Mouse (Mus musculus) megakaryocyte, embryonic 14.5 days (primary cell): ENCODE results near the gene Zscan4-ps2.
"Not testable (repeated sequence)": the region's sequence is repeated elsewhere in the genome, so short reads cannot be mapped to it uniquely, and the experiment has no call there.

ENCODE experiments used
- FLI1 ChIP-seq: IDR thresholded peaks from 2 replicates; pipeline ENCODE4 v1.6.1; 2012; ENCODE audit warnings: low read length, inconsistent platforms, mixed read lengths
- GATA1 ChIP-seq: IDR thresholded peaks from 3 replicates; pipeline ENCODE4 v1.6.1; 2012; ENCODE audit warnings: mixed read lengths, low read length, inconsistent platforms, borderline replicate concordance

DNA sequence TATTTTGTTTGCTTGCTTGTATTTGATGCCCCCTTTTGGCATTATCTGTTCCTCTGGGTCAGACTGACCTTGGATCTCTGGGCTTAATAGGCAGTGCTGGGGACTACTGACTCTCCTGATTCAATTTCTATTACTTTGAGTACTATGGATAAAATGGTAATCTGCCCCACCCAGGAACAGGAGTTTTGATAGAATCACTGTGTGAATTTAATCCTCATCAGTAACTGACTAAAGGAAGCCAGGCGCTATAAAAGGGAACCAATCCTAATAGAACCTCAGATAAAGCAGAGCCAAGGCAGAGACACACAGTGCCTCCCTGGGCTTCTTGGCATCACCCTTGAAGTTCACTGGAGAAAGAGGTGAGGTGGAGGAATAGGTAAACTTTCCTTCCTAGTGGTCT is at the start of gene Zscan4-ps2:
- not testable (repeated sequence) for TF ChIP-seq GATA1, FLI1
